Mouse (Mus musculus) midbrain, embryonic 16.5 days (tissue): ENCODE data around the gene Oaz3. TPM values are rescaled to one million over a fixed set of nuclear protein-coding genes. Genes with fewer than 3 reads are reported as not detected.
A peak's percentile ranks its signal among the peaks of the same experiment; 100 is the strongest.

Experiments used
- ATAC-seq: fragments of 200-750 bp; cut with Nextera tagmentation; 2 replicates; pipeline ENCODE4 v1.8.0; 2017; ENCODE audit warnings: moderate TSS enrichment
- H3K27ac ChIP-seq: fragments of 300-500 bp; sonication (generic); 2 replicates; pipeline ENCODE4 v1.5.1; 2014; ENCODE audit warnings: mild to moderate bottlenecking, low read length, mixed read lengths
- H3K27me3 ChIP-seq: fragments of 300-500 bp; sonication (generic); 2 replicates; pipeline ENCODE4 v1.6.1; 2014; ENCODE audit warnings: low read depth, low read length, mixed read lengths; ENCODE audit not compliant: control insufficient read depth, insufficient read depth
- H3K36me3 ChIP-seq: fragments of 300-500 bp; sonication (generic); 2 replicates; pipeline ENCODE4 v1.6.1; 2014; ENCODE audit warnings: mild to moderate bottlenecking, low read length, moderate library complexity, mixed read lengths; ENCODE audit not compliant: control insufficient read depth, insufficient read depth
- H3K4me1 ChIP-seq: fragments of 300-500 bp; sonication (generic); 2 replicates; pipeline ENCODE4 v1.6.1; 2014; ENCODE audit warnings: mild to moderate bottlenecking, low read length, mixed read lengths; ENCODE audit not compliant: control insufficient read depth, insufficient read depth
- H3K4me2 ChIP-seq: fragments of 300-500 bp; sonication (generic); 2 replicates; pipeline ENCODE4 v1.6.1; 2014; ENCODE audit warnings: mild to moderate bottlenecking, low read length, mixed read lengths
- H3K4me3 ChIP-seq: fragments of 300-500 bp; sonication (generic); 2 replicates; pipeline ENCODE4 v1.5.1; 2014; ENCODE audit warnings: low read depth, mild to moderate bottlenecking, low read length, moderate library complexity, mixed read lengths
- H3K9ac ChIP-seq: fragments of 300-500 bp; sonication (generic); 2 replicates; pipeline ENCODE4 v1.6.1; 2014; ENCODE audit warnings: low read depth, low read length, mixed read lengths
- H3K9me3 ChIP-seq: fragments of 300-500 bp; sonication (generic); replicated peaks from 2 replicates; pipeline ENCODE4 v1.6.1; 2014; ENCODE audit warnings: mild to moderate bottlenecking, low read length, mixed read lengths; ENCODE audit not compliant: control insufficient read depth, poor library complexity, severe bottlenecking
- WGBS: fragments of 180-500 bp; shearing (Covaris S2); extraction: QIAGEN DNeasy Blood & Tissue Kit; methylation state at CpG from one replicate; pipeline ENCODE4 v1.1.7; 2014; 5-methylcytosine and 5-hydroxymethylcytosine counted together
- polyA plus RNA-seq: library from polyadenylated mRNA; unstranded; fragments of >200 nt; fragmentation: Nextera tagmentation; extraction: Ambion mirVana; gene quantifications from 2 replicates; pipeline ENCODE4 v1.2.1, GENCODE M21; 2015

Oaz3 gene
- polyA plus RNA-seq, 1 experiment from 2014 or later: 1.5 TPM

- H3K36me3 ChIP-seq: no peaks in the 10 kb centered on the region
- ATAC-seq: peak; percentile 71
- H3K4me2 ChIP-seq: no peak overlapping the region
- H3K4me1 ChIP-seq: peaks cover 28% of the 10 kb centered on the region
- H3K27ac ChIP-seq: peak overlapping the region; percentile 86
- H3K4me3 ChIP-seq: no peak overlapping the region
- peak overlapping the region; percentile 32 for H3K9ac ChIP-seq
- H3K27me3 ChIP-seq: no peaks in the 10 kb centered on the region
- 34% methylated on average over 13 of the region's 13 CpGs for WGBS
- H3K9me3 ChIP-seq: no peaks in the 10 kb centered on the region
Measured at GRCm38 (mm10) chr3:94465632-94466430, 22.1 kb upstream of the Oaz3 start.

DNA sequence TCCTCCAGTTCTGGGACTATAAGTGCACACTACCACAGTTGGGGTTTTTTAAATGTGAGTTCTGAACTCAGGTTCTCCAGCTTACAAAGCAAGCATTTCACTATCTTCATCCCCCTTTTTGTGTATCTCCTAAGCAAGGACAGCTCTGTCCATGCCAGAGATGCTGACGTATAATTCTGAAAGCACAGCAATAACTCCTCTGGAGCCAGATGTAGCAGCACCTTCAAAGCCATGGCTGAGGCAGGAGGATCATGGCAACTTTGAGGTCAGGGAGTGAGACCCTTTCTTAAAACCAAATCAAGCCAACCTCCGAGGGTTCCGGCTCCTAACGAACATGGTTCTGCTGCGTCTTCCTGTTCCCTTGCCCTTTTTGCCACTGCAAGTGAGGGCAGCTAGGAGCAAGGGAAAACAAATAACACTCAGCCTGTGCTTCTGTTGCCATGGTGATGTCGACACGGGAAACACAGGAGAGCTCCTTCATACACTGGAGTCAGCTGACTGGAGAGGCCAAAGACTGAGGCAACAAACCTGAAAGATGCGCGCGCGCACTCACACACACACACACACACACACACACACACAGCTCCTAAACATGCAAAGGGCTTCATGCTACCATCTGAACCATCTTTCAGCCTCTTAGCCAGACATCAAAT, 20.3 kb upstream of the Oaz3 start:
- no peaks in the 10 kb centered on the region for H3K27me3 ChIP-seq
- H3K27ac ChIP-seq: peak overlapping the region; percentile 86
- WGBS: 19% methylated on average over 11 of the region's 11 CpGs
- no peaks in the 10 kb centered on the region for H3K36me3 ChIP-seq
- H3K9ac ChIP-seq: 0 out of 2 replicates have a peak overlapping the region, but pooled peaks have one; percentile 2
- no peak overlapping the region for H3K4me3 ChIP-seq
- peak; percentile 84 for ATAC-seq
- H3K4me1 ChIP-seq: peaks cover 28% of the 10 kb centered on the region
- peak overlapping the region; percentile 5; the same call in 1 of the 2 replicates for H3K4me2 ChIP-seq
- no peaks in the 10 kb centered on the region for H3K9me3 ChIP-seq

DNA sequence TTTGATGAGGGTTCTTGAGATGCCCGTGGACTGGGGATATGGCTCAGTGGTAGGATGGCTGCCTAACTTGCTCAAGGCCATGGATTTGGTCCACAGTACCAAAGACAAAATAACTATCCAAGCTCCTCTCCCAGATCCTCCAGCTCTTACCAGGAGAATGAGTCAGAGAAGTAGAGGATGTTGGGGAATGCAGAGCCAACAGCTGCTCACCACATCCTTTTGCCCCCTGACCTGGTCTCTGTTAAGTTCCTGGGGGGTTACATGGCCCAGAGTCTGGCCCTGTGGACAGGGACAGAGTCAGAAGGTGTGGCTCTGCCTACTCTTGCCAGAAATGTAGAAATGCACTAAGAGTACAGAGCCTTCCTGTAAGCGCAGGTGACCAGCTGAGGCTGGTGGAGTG, 16.1 kb upstream of the Oaz3 start:
- ATAC-seq: no peak
- Histone ChIP-seq H3K4me1 (peaks cover 16% of the 10 kb centered on the region), H3K36me3 (no peaks in the 10 kb centered on the region), H3K4me2 (no peak overlapping the region), H3K27me3 (no peaks in the 10 kb centered on the region), H3K9me3 (no peaks in the 10 kb centered on the region; the same call in 1 of the 2 replicates), H3K27ac (no peak overlapping the region), H3K9ac (no peak overlapping the region), H3K4me3 (no peak overlapping the region)
- 96% methylated on average over 2 of the region's 2 CpGs for WGBS

DNA sequence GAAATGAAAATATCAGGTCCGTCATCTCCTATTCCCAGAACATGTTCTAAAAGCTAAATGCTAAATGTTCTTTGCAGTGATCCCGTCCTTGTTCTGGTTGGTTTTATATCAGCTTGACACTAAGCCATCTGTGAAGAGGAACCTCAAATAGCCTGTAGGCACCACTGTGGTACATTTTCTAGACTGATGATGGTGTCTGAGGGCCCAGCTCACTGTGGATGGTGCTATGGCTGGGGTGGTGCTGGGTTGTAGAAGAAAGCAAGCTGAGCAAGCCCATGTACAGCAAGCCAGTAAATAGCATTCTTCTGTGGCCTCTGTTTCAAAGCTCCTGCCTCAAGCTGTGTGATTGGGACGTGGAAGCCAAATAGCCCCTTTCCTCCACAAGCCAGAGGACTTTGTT, 13.3 kb upstream of the Oaz3 start:
- Histone ChIP-seq H3K4me3 (peak overlapping the region; percentile 41), H3K9me3 (no peaks in the 10 kb centered on the region; the same call in 1 of the 2 replicates), H3K27me3 (no peaks in the 10 kb centered on the region), H3K4me2 (peak overlapping the region; percentile 43; the same call in 1 of the 2 replicates), H3K36me3 (no peaks in the 10 kb centered on the region), H3K9ac (peak overlapping the region; percentile 13; the same call in 1 of the 2 replicates), H3K4me1 (no peaks in the 10 kb centered on the region; the same call in 1 of the 2 replicates), H3K27ac (peak overlapping the region; percentile 43)
- peak; percentile 44 for ATAC-seq
- 59% methylated on average over 3 of the region's 3 CpGs for WGBS

DNA sequence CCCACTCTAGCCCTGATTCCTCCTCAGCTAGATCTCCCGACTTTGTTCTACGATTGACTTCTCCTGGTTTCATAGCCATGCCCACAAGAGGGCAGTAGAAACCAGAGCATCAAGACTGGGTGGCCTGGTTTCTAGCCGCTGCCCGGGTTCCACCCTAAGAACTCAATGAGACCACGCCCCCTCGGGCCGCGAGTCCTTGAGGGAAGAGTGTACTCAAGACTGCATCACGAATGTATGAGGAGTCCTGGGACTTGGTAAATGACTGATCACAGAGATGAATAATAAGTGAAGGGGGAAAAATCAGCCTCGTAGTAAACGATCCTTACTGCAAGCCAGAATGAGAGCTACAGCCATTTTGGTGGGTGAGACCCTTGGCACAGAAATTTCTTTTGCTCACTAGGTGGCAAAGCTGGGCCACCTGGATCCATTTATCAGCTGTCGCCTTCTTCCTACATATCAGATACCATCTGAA, 12.8 kb upstream of the Oaz3 start:
- Histone ChIP-seq H3K36me3 (no peaks in the 10 kb centered on the region), H3K27ac (peak overlapping the region; percentile 43), H3K4me2 (peak overlapping the region; percentile 43), H3K27me3 (no peaks in the 10 kb centered on the region), H3K9ac (peak overlapping the region; percentile 30; the same call in 1 of the 2 replicates), H3K4me1 (no peaks in the 10 kb centered on the region; the same call in 1 of the 2 replicates), H3K9me3 (no peaks in the 10 kb centered on the region; the same call in 1 of the 2 replicates), H3K4me3 (peak overlapping the region; percentile 41)
- WGBS: 1% methylated on average over 12 of the region's 12 CpGs
- ATAC-seq: peak; percentile 94

- ATAC-seq: no peak
- Histone ChIP-seq H3K36me3 (peaks cover 31% of the 10 kb centered on the region), H3K27me3 (no peaks in the 10 kb centered on the region), H3K9ac (no peak overlapping the region), H3K4me2 (no peak overlapping the region), H3K4me1 (peaks cover 4% of the 10 kb centered on the region), H3K4me3 (no peak overlapping the region), H3K27ac (no peak overlapping the region), H3K9me3 (no peaks in the 10 kb centered on the region)
- WGBS: 95% methylated on average over 2 of the region's 2 CpGs
Measured at GRCm38 (mm10) chr3:94449377-94449776, 5.7 kb upstream of the Oaz3 start.

DNA sequence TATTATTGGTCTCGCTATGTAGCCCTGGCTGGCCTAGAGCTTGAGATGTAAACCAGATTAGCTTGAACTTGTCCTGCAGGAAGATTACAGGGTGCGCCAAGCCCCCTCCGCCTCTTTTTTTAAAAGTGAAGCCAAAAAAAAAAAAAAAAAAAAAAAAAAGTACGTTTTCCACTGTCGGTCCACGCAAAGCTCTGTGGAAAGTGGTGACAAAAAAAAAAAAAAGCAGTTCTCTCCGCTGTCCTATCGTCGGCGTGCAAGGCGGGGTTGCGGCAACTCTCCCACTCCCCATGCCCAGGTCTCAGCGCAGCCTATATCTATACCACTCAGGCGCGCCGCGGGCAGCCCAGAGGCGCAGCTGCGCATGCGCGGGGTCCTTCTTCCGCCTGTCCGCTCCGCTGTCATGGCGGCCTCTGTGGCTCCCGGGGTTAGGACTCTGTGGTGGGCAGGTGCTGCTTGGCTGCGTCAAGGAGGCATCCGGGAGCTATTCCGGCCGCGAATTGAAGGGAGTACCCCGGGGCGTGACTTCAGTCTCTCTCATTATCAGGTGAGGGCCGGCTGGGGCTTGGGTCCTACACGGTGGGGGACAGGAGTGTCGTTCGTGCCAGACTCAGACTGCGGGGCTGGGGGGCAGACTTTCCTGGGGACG, 641 bp downstream of the Oaz3 start, which contains the start of gene Mrpl9:
TSS of gene Mrpl9 (plus strand) at position 368 of the 646 bp plus-strand sequence.
- Histone ChIP-seq H3K27ac (peak within 1 kb of the TSS; percentile 72), H3K36me3 (peaks cover 23% of the 10 kb centered on the region), H3K9me3 (no peaks in the 10 kb centered on the region), H3K4me3 (peak within 1 kb of the TSS; percentile 91), H3K27me3 (peaks cover 5% of the 10 kb centered on the region; the same call in 1 of the 2 replicates), H3K4me1 (peaks cover 9% of the 10 kb centered on the region), H3K9ac (peak within 1 kb of the TSS; percentile 93), H3K4me2 (peak within 1 kb of the TSS; percentile 75)
- under 1% methylated on average over 39 of the region's 39 CpGs for WGBS
- peak; percentile 98 for ATAC-seq

- no peak overlapping the region for H3K4me3 ChIP-seq
- 36% methylated on average over 3 of the region's 3 CpGs for whole genome bisulfite sequencing
- peaks cover 5% of the 10 kb centered on the region; the same call in 1 of the 2 replicates for H3K27me3 ChIP-seq
- H3K4me1 ChIP-seq: peaks cover 9% of the 10 kb centered on the region
- H3K4me2 ChIP-seq: no peak overlapping the region
- H3K36me3 ChIP-seq: peaks cover 6% of the 10 kb centered on the region
- H3K9ac ChIP-seq: no peak overlapping the region
- no peaks in the 10 kb centered on the region for H3K9me3 ChIP-seq
- H3K27ac ChIP-seq: no peak overlapping the region
- no peak for ATAC-seq
Measured at GRCm38 (mm10) chr3:94441182-94441581, 2.5 kb downstream of the Oaz3 start.
